Mouse (Mus musculus) thymus, adult 2 months (tissue): Measurements from ENCODE around the gene Bbip1.
"Not testable (repeated sequence)": the region's sequence is repeated elsewhere in the genome, so short reads cannot be mapped to it uniquely, and the experiment has no call there.

Experiments
- CTCF ChIP-seq: fragments of 200-500 bp; IDR thresholded peaks from 2 replicates; pipeline ENCODE4 v1.5.1; 2012; ENCODE audit warnings: mild to moderate bottlenecking, control low read depth, low read length, moderate library complexity, borderline replicate concordance; ENCODE audit not compliant: control insufficient read depth, poor library complexity, insufficient read depth; ENCODE audit errors: extremely low read depth
- POLR2A ChIP-seq: fragments of 200-500 bp; IDR thresholded peaks from 2 replicates; pipeline ENCODE4 v1.6.1; 2012; ENCODE audit warnings: mild to moderate bottlenecking, low read length, control low read depth, moderate library complexity; ENCODE audit not compliant: control insufficient read depth, poor library complexity, insufficient read depth; ENCODE audit errors: extremely low read depth

GRCm38 (mm10) chr19:53921996-53922395 is 22.4 kb downstream of the Bbip1 start:
- not testable (repeated sequence) for TF ChIP-seq CTCF, POLR2A
